Mouse (Mus musculus) megakaryocyte, embryonic 14.5 days (primary cell): ENCODE data around the gene Ccdc106.

ENCODE experiments used
- FLI1 ChIP-seq: IDR thresholded peaks from 2 replicates; pipeline ENCODE4 v1.6.1; 2012; ENCODE audit warnings: low read length, inconsistent platforms, mixed read lengths
- GATA1 ChIP-seq: IDR thresholded peaks from 3 replicates; pipeline ENCODE4 v1.6.1; 2012; ENCODE audit warnings: mixed read lengths, low read length, inconsistent platforms, borderline replicate concordance

DNA sequence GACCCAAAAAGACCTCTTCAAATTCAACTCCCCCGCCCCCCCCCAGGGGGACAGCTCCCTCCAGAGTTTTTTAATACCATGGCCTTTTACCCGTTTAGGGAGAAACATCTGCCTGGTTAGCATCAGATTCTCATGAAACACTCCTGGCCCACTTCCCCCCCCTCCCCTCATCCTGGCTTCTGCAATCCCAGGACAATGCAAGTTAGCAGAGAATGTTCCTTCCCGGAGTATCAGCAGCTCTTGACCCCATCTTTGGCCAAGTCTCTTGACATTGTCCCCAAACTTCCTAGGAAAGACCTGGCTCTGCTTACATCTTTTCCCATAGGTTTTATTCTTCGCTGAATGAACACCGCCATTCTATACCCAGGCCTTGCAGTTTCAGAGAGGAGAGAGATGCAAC is 844 bp downstream of the Ccdc106 start:
- TF ChIP-seq GATA1 (no peak), FLI1 (no peak)
